Mouse (Mus musculus) CD4-positive, CD25-positive, alpha-beta regulatory T cell (primary cell): ENCODE measurements around the gene Olfr432. TPM values are rescaled to one million over a fixed set of nuclear protein-coding genes. Genes with fewer than 3 reads are reported as not detected.

Source experiments
- polyA plus RNA-seq: library from polyadenylated mRNA; unstranded; fragments of 100-300 nt; shearing (Covaris generic); gene quantifications from one replicate; pipeline ENCODE4 v1.2.1, GENCODE M21; 2017

Gene Olfr432
- polyA plus RNA-seq, result 0.24 TPM

DNA sequence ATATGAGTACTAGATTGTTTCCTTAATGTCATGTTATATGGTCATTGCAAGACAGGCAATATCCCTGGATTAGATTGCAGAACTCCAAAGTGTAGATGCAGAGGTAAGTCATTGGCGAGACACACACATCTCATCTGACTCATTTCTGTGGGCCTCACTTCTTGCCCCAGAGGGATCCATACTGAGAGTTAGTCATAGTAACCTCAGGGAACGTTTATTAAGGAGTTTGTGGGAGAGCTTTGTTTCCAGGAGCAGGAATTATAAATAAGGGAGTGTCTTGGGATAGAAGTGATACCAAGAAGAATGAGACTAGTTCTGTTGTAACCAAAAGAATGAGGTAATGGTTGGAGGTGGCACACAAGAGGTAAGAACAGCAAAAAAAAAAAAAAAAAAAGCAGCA, at the start of gene Olfr432:
Gene Olfr432 (plus strand): TSS at position 313 of the 400 bp plus-strand sequence.

DNA sequence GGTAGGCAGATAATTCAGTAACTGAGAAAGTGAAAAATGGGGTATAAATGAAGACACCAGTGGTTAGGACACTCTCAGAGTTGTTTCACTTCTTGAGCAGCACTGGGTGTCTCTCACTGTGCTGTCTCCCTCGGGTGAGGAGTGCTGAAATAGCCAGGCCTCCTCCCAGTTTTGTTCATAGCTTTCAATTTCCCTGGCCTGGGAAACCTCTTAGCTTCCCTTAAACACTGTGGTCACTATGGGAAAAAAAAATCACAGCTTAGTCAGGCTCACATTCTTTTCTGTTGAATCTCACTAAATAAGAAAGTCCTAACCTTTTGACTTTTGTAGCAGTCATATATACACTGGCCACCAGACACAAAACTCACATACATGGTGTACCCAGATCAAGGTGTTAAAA, 17.3 kb upstream of the Olfr432 start, which contains the start of gene Ifi205:
Gene Ifi205 (minus strand): TSS at position 113 of the 400 bp plus-strand sequence.

DNA sequence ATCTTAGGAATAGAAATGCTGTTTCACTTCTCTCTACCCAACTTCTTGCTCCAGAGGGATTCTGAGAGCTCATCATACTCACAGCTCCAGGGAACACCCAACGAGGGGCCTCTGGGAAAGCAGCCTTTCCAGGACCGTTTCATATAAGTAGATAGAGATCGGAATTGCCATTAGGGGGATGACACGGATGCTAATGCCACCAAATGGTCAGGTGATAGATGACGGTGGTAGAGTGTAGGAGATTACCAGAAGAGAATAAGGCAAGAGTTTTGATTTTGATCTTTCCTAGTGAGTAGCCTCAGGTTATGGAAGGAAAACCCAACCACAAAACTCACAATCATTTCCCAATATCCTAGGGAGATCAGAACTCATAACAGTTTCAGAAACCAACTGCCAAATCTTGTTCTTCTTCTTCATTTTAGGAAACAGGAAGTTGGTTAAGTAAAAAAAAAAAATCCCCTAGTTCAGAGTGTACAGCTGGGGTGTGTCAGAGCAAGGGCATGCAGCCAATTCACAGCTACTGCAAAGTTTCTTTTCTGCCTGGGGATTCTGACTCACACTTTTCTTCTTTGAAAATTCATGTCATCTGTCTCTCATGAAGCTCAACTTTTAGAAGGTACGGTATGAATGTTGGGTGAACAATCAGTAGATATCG, 8.4 kb upstream of the Olfr432 start, which contains the start of gene Olfr433:
Gene Olfr433 (plus strand): TSS at position 183 of the 655 bp plus-strand sequence.

DNA sequence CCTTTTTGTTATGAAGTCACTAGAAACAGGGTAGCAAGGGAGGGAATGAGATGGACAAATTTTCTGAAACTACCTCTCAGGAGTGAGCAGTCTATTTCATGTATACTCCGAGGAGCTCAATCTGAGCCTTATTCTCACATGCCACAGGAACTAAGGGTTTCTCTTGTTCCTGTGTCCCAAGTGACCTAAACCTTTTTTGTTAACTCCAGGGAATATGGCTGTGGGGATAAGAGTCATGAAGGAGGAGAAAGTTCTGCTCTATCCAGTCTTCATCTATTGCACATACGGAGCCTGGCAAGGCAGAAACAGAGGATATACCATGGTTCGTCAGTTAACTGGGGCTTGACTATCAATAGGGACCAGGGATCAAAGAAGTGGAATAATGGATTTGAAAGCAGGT, 17.3 kb downstream of the Olfr432 start, which contains the start of gene Olfr430:
Gene Olfr430 (plus strand): TSS at position 301 of the 400 bp plus-strand sequence.

DNA sequence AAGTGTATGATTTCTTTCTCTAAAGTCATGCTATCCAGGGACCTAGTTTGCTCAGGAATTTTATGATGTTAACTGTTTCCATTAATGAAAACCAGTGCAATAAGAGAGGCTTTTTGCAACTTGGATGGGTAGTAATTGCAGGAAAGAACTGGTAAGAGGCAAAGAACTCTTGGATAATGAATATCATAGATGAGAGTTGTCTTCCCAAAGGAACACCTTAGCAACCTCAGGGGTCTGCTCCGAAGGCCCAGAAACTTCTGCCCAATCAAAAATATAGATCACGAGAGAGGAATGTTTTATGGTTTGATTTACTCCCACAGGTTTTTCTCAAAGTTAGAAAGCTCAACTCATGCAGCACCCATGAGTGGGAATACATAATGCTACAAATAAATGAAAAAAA, 35.0 kb downstream of the Olfr432 start, which contains the start of gene Olfr429:
Gene Olfr429 (plus strand): TSS at position 301 of the 400 bp plus-strand sequence.

DNA sequence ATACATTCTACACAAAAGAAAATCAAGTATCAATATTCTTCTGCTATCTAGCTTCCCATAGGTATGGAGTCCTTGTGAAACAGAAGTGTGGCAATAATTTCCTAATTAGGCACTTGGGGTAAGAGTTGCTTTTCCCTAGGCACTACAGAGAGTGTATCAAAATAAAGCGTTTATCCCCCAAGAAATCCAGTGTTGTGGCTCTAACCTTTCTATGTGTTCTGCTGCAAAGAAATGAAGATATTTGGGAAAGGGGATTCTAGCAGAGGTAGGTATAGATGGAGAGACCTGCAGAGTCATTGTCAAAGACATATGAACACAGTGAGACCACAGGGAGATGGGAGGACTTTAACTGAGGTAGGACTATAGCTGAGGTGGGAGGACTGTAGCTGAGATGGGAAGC, 47.6 kb downstream of the Olfr432 start, which contains the start of gene Olfr427:
Gene Olfr427 (plus strand): TSS at position 301 of the 400 bp plus-strand sequence.

Other genes starting within 250 kb of the Olfr432 start
- gene Ifi211, start 136.2 kb upstream of the Olfr432 start, polyA plus RNA-seq, result 1.0 TPM
- gene Mndal, start 106.7 kb upstream of the Olfr432 start, polyA plus RNA-seq, result 503 TPM
- gene Ifi203, start 106.5 kb upstream of the Olfr432 start, polyA plus RNA-seq, result 381 TPM
- not detected for gene Ifi202b, start 66.5 kb upstream of the Olfr432 start, polyA plus RNA-seq
- 0.24 TPM for gene Ifi205, start 17.4 kb upstream of the Olfr432 start, polyA plus RNA-seq
- 0.07 TPM for gene Olfr433, start 8.5 kb upstream of the Olfr432 start, polyA plus RNA-seq
- gene Olfr430, start 17.4 kb downstream of the Olfr432 start, polyA plus RNA-seq, result not detected
- not detected for gene Olfr429, start 35.1 kb downstream of the Olfr432 start, polyA plus RNA-seq
- not detected for gene Olfr427, start 47.7 kb downstream of the Olfr432 start, polyA plus RNA-seq
- gene Olfr231, start 72.0 kb downstream of the Olfr432 start, polyA plus RNA-seq, result not detected
- not detected for gene Olfr424, start 82.3 kb downstream of the Olfr432 start, polyA plus RNA-seq
- gene Olfr420, start 106.4 kb downstream of the Olfr432 start, polyA plus RNA-seq, result not detected
- gene Spta1, start 123.6 kb downstream of the Olfr432 start, polyA plus RNA-seq, result not detected
- gene Olfr419, start 202.9 kb downstream of the Olfr432 start, polyA plus RNA-seq, result not detected